In genomic region chr2:75773431-75773830, GRCm38 (mm10) we compare ENCODE assay signal across 17 mouse cellular contexts. TPM values are rescaled to one million over a fixed set of nuclear protein-coding genes. Genes with fewer than 3 reads are reported as not detected.
DNase-seq lines count a peak whose midpoint lies in the region; ATAC-seq and TF ChIP-seq lines count a peak whose summit lies in the region.
"Had no signal": no experiment of that assay in that cellular context is flagged by ENCODE, and none has a peak within 500 bp of the region (broad histone marks: within the 10 kb centered on the region; RNA-seq: fewer than 3 reads in every experiment).

No protein-coding gene starts in this region.

- no peak overlapping the region for H3K4me2 ChIP-seq in liver, embryonic 15.5 days
- H3K4me2 ChIP-seq in hindbrain, embryonic 16.5 days (ENCODE audit: low read length), result no peak overlapping the region
- H3K4me2 ChIP-seq: limb, embryonic 12.5 days had no signal

- H3K4me1 ChIP-seq in kidney, adult 2 months (ENCODE audit: control insufficient read depth, insufficient read depth, low read length), result peaks cover 26% of the 10 kb centered on the region
- H3K4me1 ChIP-seq in megakaryocyte, embryonic 14.5 days, result peaks cover 98% of the 10 kb centered on the region
- peaks cover 56% of the 10 kb centered on the region for H3K4me1 ChIP-seq in liver, embryonic 15.5 days (replicated peaks)
- H3K4me1 ChIP-seq in hindbrain, embryonic 16.5 days (ENCODE audit: control insufficient read depth, insufficient read depth, low read depth, low read length), result peaks cover 3% of the 10 kb centered on the region

- H3K4me3 ChIP-seq in kidney, adult 2 months (ENCODE audit: insufficient read depth, low read depth, low read length), result no peak overlapping the region
- H3K4me3 ChIP-seq in megakaryocyte, embryonic 14.5 days (replicated peaks), result peak overlapping the region; percentile 81
- no peak overlapping the region for H3K4me3 ChIP-seq in liver, embryonic 15.5 days (replicated peaks)
- H3K4me3 ChIP-seq in hindbrain, embryonic 16.5 days (ENCODE audit: low read length), result no peak overlapping the region
- H3K4me3 ChIP-seq: forebrain, embryonic 10.5 days; limb, embryonic 12.5 days had no signal

- no peak for DNase-seq in kidney, adult 2 months
- no peak for DNase-seq in kidney, postnatal 36 days
- no peak for DNase-seq in layer of hippocampus, adult 18-20 months (ENCODE audit: low spot score in 2 of 2)
- DNase-seq: adrenal gland, adult 2 months; cerebellum, adult 18-20 months; gastrocnemius, postnatal 36 days; lung, postnatal 36 days; right cerebral cortex, postnatal 14 days; thymus, adult 18-20 months had no signal

- TF ChIP-seq POLR2A in kidney, adult 2 months (IDR thresholded peaks at IDR 0.05; ENCODE audit: low read depth, low read length), result no peak

- H3K9ac ChIP-seq in liver, embryonic 15.5 days, result no peak overlapping the region
- H3K9ac ChIP-seq in hindbrain, embryonic 16.5 days (ENCODE audit: low read depth, low read length), result no peak overlapping the region
- H3K9ac ChIP-seq: limb, embryonic 12.5 days had no signal

- H3K27me3 ChIP-seq in kidney, adult 2 months (replicated peaks; ENCODE audit: control insufficient read depth, insufficient read depth, low read length), result no peaks in the 10 kb centered on the region
- no peaks in the 10 kb centered on the region for H3K27me3 ChIP-seq in megakaryocyte, embryonic 14.5 days (replicated peaks)
- H3K27me3 ChIP-seq in liver, embryonic 15.5 days, result no peaks in the 10 kb centered on the region
- no peaks in the 10 kb centered on the region; the same call in 1 of the 2 replicates for H3K27me3 ChIP-seq in hindbrain, embryonic 16.5 days (replicated peaks; ENCODE audit: control insufficient read depth, insufficient read depth, low read length)
- H3K27me3 ChIP-seq: limb, embryonic 12.5 days had no signal

- no peaks in the 10 kb centered on the region for H3K36me3 ChIP-seq in kidney, adult 2 months (ENCODE audit: control insufficient read depth, insufficient read depth, low read length)
- H3K36me3 ChIP-seq in megakaryocyte, embryonic 14.5 days (replicated peaks; ENCODE audit: low read length), result no peaks in the 10 kb centered on the region
- no peaks in the 10 kb centered on the region for H3K36me3 ChIP-seq in liver, embryonic 15.5 days (replicated peaks)
- H3K36me3 ChIP-seq in hindbrain, embryonic 16.5 days (ENCODE audit: control insufficient read depth, insufficient read depth, low read length), result no peaks in the 10 kb centered on the region
- H3K36me3 ChIP-seq: forebrain, embryonic 10.5 days; G1E; limb, embryonic 12.5 days had no signal

- TF ChIP-seq CTCF in kidney, adult 2 months (conservative IDR thresholded peaks at IDR 0.05; ENCODE audit: insufficient read depth, insufficient read length, low read depth, low read length), result no peak

- no peak for ATAC-seq in megakaryocyte, adult 5-6 weeks (ENCODE audit: poor library complexity, severe bottlenecking)
- no peak for ATAC-seq in liver, embryonic 15.5 days (ENCODE audit: insufficient read depth)
- ATAC-seq in hindbrain, embryonic 16.5 days, result no peak
- ATAC-seq: midbrain, embryonic 16.5 days had no signal

- peak overlapping the region; percentile 95 for H3K27ac ChIP-seq in kidney, adult 2 months (ENCODE audit: insufficient read depth, low read depth, low read length)
- H3K27ac ChIP-seq in liver, embryonic 15.5 days (replicated peaks), result 0 out of 2 replicates have a peak overlapping the region, but pooled peaks have one; percentile 49
- H3K27ac ChIP-seq in hindbrain, embryonic 16.5 days (ENCODE audit: low read depth, low read length), result no peak overlapping the region

- 87% methylated on average over 5 of the region's 5 CpGs for WGBS in kidney, adult 2 months
- WGBS in liver, embryonic 15.5 days (ENCODE audit: insufficient replicate concordance), result 63% methylated on average over 5 of the region's 5 CpGs
- 89% methylated on average over 5 of the region's 5 CpGs for WGBS in hindbrain, embryonic 16.5 days

- no peaks in the 10 kb centered on the region for H3K9me3 ChIP-seq in megakaryocyte, embryonic 14.5 days
- no peaks in the 10 kb centered on the region for H3K9me3 ChIP-seq in liver, embryonic 15.5 days (replicated peaks)
- H3K9me3 ChIP-seq in hindbrain, embryonic 16.5 days (ENCODE audit: control insufficient read depth, low read length), result no peaks in the 10 kb centered on the region
- H3K9me3 ChIP-seq: forebrain, embryonic 10.5 days; G1E; limb, embryonic 12.5 days had no signal

RNA-seq across cellular contexts. Expression of gene Agps, which starts 58.5 kb away (rescaled TPM):
- polyA plus RNA-seq in kidney, adult 2 months (2012; rRNA removed), result 13.3 and 14.8 TPM in 2 replicates
- polyA plus RNA-seq in megakaryocyte, embryonic 14.5 days (2012; ENCODE audit: insufficient read depth, low replicate concordance), result 2.9 TPM in 1 of 2 replicates, not detected in the other
- total RNA-seq in megakaryocyte, adult 5-6 weeks (2015), result 82.9 and 92.0 TPM in 2 replicates
- 81.7 and 82.2 TPM in 2 replicates for total RNA-seq in megakaryocyte, adult 5-6 weeks (2017)
- polyA plus RNA-seq in liver, embryonic 15.5 days (2015; fragmentation: Nextera tagmentation; extraction: Ambion mirVana), result 14.3 and 14.8 TPM in 2 replicates
- total RNA-seq in layer of hippocampus, adult 18-20 months (2021), result 10 to 100 TPM; 33.5 to 36.3 TPM
- polyA plus RNA-seq in hindbrain, embryonic 16.5 days (2015; fragmentation: Nextera tagmentation; extraction: Ambion mirVana), result 21.6 and 27.6 TPM in 2 replicates
